ENCODE assay signal across 13 mouse cellular contexts in the genomic region with DNA sequence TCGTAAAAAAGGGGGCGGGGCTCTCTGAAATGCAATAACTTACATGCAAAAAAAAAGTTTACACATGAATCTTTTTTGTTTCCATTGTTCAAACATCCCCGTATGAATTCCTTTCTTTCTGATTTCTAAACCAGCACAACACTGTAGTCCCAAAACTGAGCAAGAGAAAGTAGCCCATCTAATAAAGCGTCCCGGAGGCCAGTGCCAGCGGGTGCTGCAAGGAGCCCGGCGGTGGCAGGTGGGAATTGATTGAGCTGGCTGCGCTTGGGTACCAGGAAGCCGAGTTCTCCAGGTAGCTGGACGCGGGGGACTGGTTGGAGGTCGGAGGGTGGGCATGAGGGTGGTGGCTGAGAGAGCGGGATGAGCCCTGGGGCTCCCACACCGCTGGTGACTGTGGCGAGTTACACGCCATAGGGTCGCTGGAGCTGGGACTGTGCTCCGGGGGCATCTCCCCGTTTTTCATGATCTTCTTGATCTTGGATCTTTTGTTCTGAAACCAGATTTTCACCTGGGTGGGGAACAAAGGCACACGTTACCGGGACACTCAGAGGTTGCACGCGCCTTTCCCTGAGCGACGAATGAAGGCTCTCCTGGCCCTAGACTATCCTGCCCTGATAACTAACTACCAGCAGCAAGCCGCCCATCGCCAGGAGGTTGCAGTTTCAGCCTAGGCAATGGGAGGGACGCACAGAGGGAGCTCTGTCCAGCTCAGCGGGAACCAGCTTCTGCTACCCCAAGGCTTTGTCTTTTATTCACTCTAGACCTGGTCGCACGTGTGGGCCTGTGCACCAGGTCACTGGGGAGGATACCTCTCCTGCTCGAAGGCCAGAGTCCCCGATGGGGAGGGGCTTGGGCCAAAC. TPM values are rescaled to one million over a fixed set of nuclear protein-coding genes. Genes with fewer than 3 reads are reported as not detected.
DNase-seq lines count a peak whose midpoint lies in the region; ATAC-seq and TF ChIP-seq lines count a peak whose summit lies in the region.
"Had no signal": no experiment of that assay in that cellular context is flagged by ENCODE, and none has a peak within 500 bp of the region (broad histone marks: within the 10 kb centered on the region; RNA-seq: fewer than 3 reads in every experiment).

No protein-coding gene starts in this region.

- peaks cover 100% of the 10 kb centered on the region for H3K27me3 ChIP-seq in kidney, embryonic 15.5 days
- peaks cover 90% of the 10 kb centered on the region for H3K27me3 ChIP-seq in forebrain, embryonic 13.5 days
- peaks cover 99% of the 10 kb centered on the region for H3K27me3 ChIP-seq in midbrain, embryonic 13.5 days

- ATAC-seq in kidney, embryonic 15.5 days (replicated peaks; ENCODE audit: low FRiP score): 0 out of 2 replicates have a peak, but pooled peaks have one; percentile 22
- ATAC-seq in forebrain, embryonic 13.5 days: no peak
- ATAC-seq in midbrain, embryonic 13.5 days: 0 out of 2 replicates have a peak, but pooled peaks have one; percentile 2
- no peak for ATAC-seq in erythroblast, adult 5-6 weeks (replicated peaks; ENCODE audit: low FRiP score, poor library complexity, severe bottlenecking)

- no peaks in the 10 kb centered on the region for H3K9me3 ChIP-seq in kidney, embryonic 15.5 days (replicated peaks)
- H3K9me3 ChIP-seq in forebrain, embryonic 13.5 days (replicated peaks): no peaks in the 10 kb centered on the region
- no peaks in the 10 kb centered on the region for H3K9me3 ChIP-seq in midbrain, embryonic 13.5 days

- intact Hi-C loops in gastrocnemius, adult 2 months (cut with DNase I): no loop called here

- H3K9ac ChIP-seq in kidney, embryonic 15.5 days: no peak overlapping the region
- H3K9ac ChIP-seq in forebrain, embryonic 13.5 days: peak overlapping the region; percentile 94
- peak overlapping the region; percentile 42 for H3K9ac ChIP-seq in midbrain, embryonic 13.5 days (replicated peaks)

- H3K4me2 ChIP-seq in kidney, embryonic 15.5 days: no peak overlapping the region
- H3K4me2 ChIP-seq in forebrain, embryonic 13.5 days: peak overlapping the region; percentile 81
- H3K4me2 ChIP-seq in midbrain, embryonic 13.5 days (replicated peaks): peak overlapping the region; percentile 29

- peaks cover 30% of the 10 kb centered on the region for H3K4me1 ChIP-seq in kidney, embryonic 15.5 days
- peaks cover 15% of the 10 kb centered on the region; the same call in 1 of the 2 replicates for H3K4me1 ChIP-seq in forebrain, embryonic 13.5 days
- H3K4me1 ChIP-seq in midbrain, embryonic 13.5 days (replicated peaks): peaks cover 33% of the 10 kb centered on the region

- no peak for TF ChIP-seq CTCF in gastrocnemius, adult 2 months (IDR thresholded peaks at IDR 0.05)

- 4% methylated on average over 34 of the region's 34 CpGs for WGBS in kidney, embryonic 15.5 days
- under 1% methylated on average over 34 of the region's 34 CpGs for WGBS in forebrain, embryonic 13.5 days
- WGBS in midbrain, embryonic 13.5 days: 1% methylated on average over 34 of the region's 34 CpGs

- no peak overlapping the region for H3K4me3 ChIP-seq in kidney, embryonic 15.5 days (replicated peaks)
- H3K4me3 ChIP-seq in forebrain, embryonic 13.5 days: peak overlapping the region; percentile 67
- peak overlapping the region; percentile 46 for H3K4me3 ChIP-seq in midbrain, embryonic 13.5 days (replicated peaks)
- no peak overlapping the region for H3K4me3 ChIP-seq in gastrocnemius, adult 2 months

- H3K27ac ChIP-seq in kidney, embryonic 15.5 days: no peak overlapping the region
- peak overlapping the region; percentile 96 for H3K27ac ChIP-seq in forebrain, embryonic 13.5 days
- H3K27ac ChIP-seq in midbrain, embryonic 13.5 days: peak overlapping the region; percentile 54; the same call in 1 of the 2 replicates
- no peak overlapping the region for H3K27ac ChIP-seq in gastrocnemius, adult 2 months

- H3K36me3 ChIP-seq in kidney, embryonic 15.5 days: no peaks in the 10 kb centered on the region
- no peaks in the 10 kb centered on the region for H3K36me3 ChIP-seq in forebrain, embryonic 13.5 days (ENCODE audit: poor library complexity, severe bottlenecking)
- H3K36me3 ChIP-seq in midbrain, embryonic 13.5 days: no peaks in the 10 kb centered on the region

- no peak for DNase-seq in kidney, postnatal 14 days
- peak; percentile 60 for DNase-seq in embryo, embryonic 10 days (ENCODE audit: low spot score)
- DNase-seq in ovary, postnatal 10 days (ENCODE audit: low spot score): no peak
- DNase-seq in gastrocnemius, adult 2 months: no peak
- DNase-seq: adrenal gland, postnatal 36 days; cerebellum, postnatal 25 days; kidney, adult 2 months had no signal

RNA-seq across cellular contexts. Expression of a gene that starts 3.7 kb away (rescaled TPM):
- 0.35 and 3.4 TPM in 2 replicates for polyA plus RNA-seq in kidney, embryonic 15.5 days (2015; fragmentation: Nextera tagmentation; extraction: Ambion mirVana)
- 84.5 and 91.5 TPM in 2 replicates for polyA plus RNA-seq in forebrain, embryonic 13.5 days (2015; fragmentation: Nextera tagmentation; extraction: Ambion mirVana)
- 22.4 and 22.9 TPM in 2 replicates for polyA plus RNA-seq in midbrain, embryonic 13.5 days (2015; fragmentation: Nextera tagmentation; extraction: Ambion mirVana)
- not detected in 2 replicates for total RNA-seq in erythroblast, adult 5-6 weeks (2015; ENCODE audit: low replicate concordance)
- not detected in 2 replicates for total RNA-seq in erythroblast, adult 5-6 weeks (2017; ENCODE audit: low replicate concordance)
- total RNA-seq in gastrocnemius, adult 2 months (2021): not detected
- total RNA-seq: liver, adult 2 months had no signal
- polyA plus RNA-seq: kidney, adult 2 months; liver, adult 2 months had no signal

RNA-seq across cellular contexts. Expression of a gene that starts 15.1 kb away (rescaled TPM):
- 0.24 TPM in 1 of 2 replicates, not detected in the other for polyA plus RNA-seq in kidney, embryonic 15.5 days (2015; fragmentation: Nextera tagmentation; extraction: Ambion mirVana)
- polyA plus RNA-seq in forebrain, embryonic 13.5 days (2015; fragmentation: Nextera tagmentation; extraction: Ambion mirVana): 15.5 and 16.2 TPM in 2 replicates
- 3.1 and 4.4 TPM in 2 replicates for polyA plus RNA-seq in midbrain, embryonic 13.5 days (2015; fragmentation: Nextera tagmentation; extraction: Ambion mirVana)
- total RNA-seq in erythroblast, adult 5-6 weeks (2015; ENCODE audit: low replicate concordance): not detected in 2 replicates
- not detected in 2 replicates for total RNA-seq in erythroblast, adult 5-6 weeks (2017; ENCODE audit: low replicate concordance)
- not detected for total RNA-seq in gastrocnemius, adult 2 months (2021)
- total RNA-seq: adrenal gland, postnatal 36 days; liver, adult 2 months had no signal
- polyA plus RNA-seq: gonadal fat pad, adult 2 months; kidney, adult 2 months; liver, adult 2 months had no signal

Comparison
In these comparisons a context has a peak if more than half of its experiments do, and no peak if none do; other contexts are left out.
1. ATAC-seq: peak in kidney, embryonic 15.5 days (single experiment) and midbrain, embryonic 13.5 days (single experiment); none in forebrain, embryonic 13.5 days (single experiment) and erythroblast, adult 5-6 weeks (single experiment).
2. H3K27ac ChIP-seq: peak in forebrain, embryonic 13.5 days (single experiment) and midbrain, embryonic 13.5 days (single experiment); none in kidney, embryonic 15.5 days (single experiment) and gastrocnemius, adult 2 months (single experiment).
3. H3K4me3 ChIP-seq: peak in forebrain, embryonic 13.5 days (single experiment) and midbrain, embryonic 13.5 days (single experiment); none in kidney, embryonic 15.5 days (single experiment) and gastrocnemius, adult 2 months (single experiment).